In genomic region chr15:100636700-100637501, GRCm38 (mm10) we compare ENCODE assay signal across 8 mouse cellular contexts. TPM values are rescaled to one million over a fixed set of nuclear protein-coding genes. Genes with fewer than 3 reads are reported as not detected.
A peak's percentile ranks its signal among the peaks of the same experiment; 100 is the strongest.
DNase-seq lines count a peak whose midpoint lies in the region; ATAC-seq and TF ChIP-seq lines count a peak whose summit lies in the region.

Smagp (minus strand) TSS chr15:100636940.

- DNase-seq in ovary, postnatal 10 days (ENCODE audit: low spot score): peak; percentile 18
- DNase-seq in ovary, postnatal 14 days (ENCODE audit: low spot score): no peak
- DNase-seq in heart, postnatal 4 days: peak; percentile 71
- DNase-seq in limb, embryonic 11.5 days (ENCODE audit: low spot score): peak; percentile 56
- peak; percentile 45 for DNase-seq in urinary bladder, postnatal 25 days (ENCODE audit: low spot score)
- DNase-seq in frontal cortex, postnatal 25 days (ENCODE audit: low spot score in 2 of 2): no peak

- H3K27ac ChIP-seq in embryonic fibroblast, embryonic 13.5 days (ENCODE audit: insufficient read depth, low read length): no peak within 1 kb of the TSS
- H3K27ac ChIP-seq in limb, embryonic 11.5 days (replicated peaks; ENCODE audit: low read depth, low read length): no peak within 1 kb of the TSS
- H3K27ac ChIP-seq in midbrain, embryonic 12.5 days (replicated peaks): no peak within 1 kb of the TSS

- H3K4me1 ChIP-seq in embryonic fibroblast, embryonic 13.5 days (ENCODE audit: control insufficient read depth, insufficient read depth, low read length): peaks cover 6% of the 10 kb centered on the region
- peaks cover 13% of the 10 kb centered on the region for H3K4me1 ChIP-seq in limb, embryonic 11.5 days (ENCODE audit: control insufficient read depth, insufficient read depth, low read length)
- H3K4me1 ChIP-seq in midbrain, embryonic 12.5 days: peaks cover 13% of the 10 kb centered on the region

- H3K4me3 ChIP-seq in embryonic fibroblast, embryonic 13.5 days (ENCODE audit: insufficient read depth, low read length): peak within 1 kb of the TSS; percentile 46
- peak within 1 kb of the TSS; percentile 50 for H3K4me3 ChIP-seq in limb, embryonic 11.5 days (ENCODE audit: low read depth, low read length)
- H3K4me3 ChIP-seq in midbrain, embryonic 12.5 days: peak within 1 kb of the TSS; percentile 48

- H3K4me2 ChIP-seq in limb, embryonic 11.5 days (ENCODE audit: low read depth, severe bottlenecking): peak within 1 kb of the TSS; percentile 89
- peak within 1 kb of the TSS; percentile 75 for H3K4me2 ChIP-seq in midbrain, embryonic 12.5 days (replicated peaks)

- no peak for ATAC-seq in limb, embryonic 11.5 days (ENCODE audit: insufficient number of reproducible peaks, low FRiP score, low TSS enrichment, low read depth)
- no peak for ATAC-seq in midbrain, embryonic 12.5 days (ENCODE audit: low FRiP score, low read depth)

- peaks cover 43% of the 10 kb centered on the region for H3K27me3 ChIP-seq in limb, embryonic 11.5 days (ENCODE audit: control insufficient read depth, insufficient read depth, low read length)
- H3K27me3 ChIP-seq in midbrain, embryonic 12.5 days: peaks cover 78% of the 10 kb centered on the region

- no peaks in the 10 kb centered on the region for H3K9me3 ChIP-seq in limb, embryonic 11.5 days (ENCODE audit: control insufficient read depth, low read length)
- no peaks in the 10 kb centered on the region for H3K9me3 ChIP-seq in midbrain, embryonic 12.5 days

- no peak for TF ChIP-seq CTCF in embryonic fibroblast, embryonic 13.5 days (IDR thresholded peaks at IDR 0.05; ENCODE audit: borderline replicate concordance, insufficient read depth, low read length)

- H3K9ac ChIP-seq in limb, embryonic 11.5 days (ENCODE audit: low read length): peak within 1 kb of the TSS; percentile 47; the same call in 1 of the 2 replicates
- peak within 1 kb of the TSS; percentile 43; the same call in 1 of the 2 replicates for H3K9ac ChIP-seq in midbrain, embryonic 12.5 days (replicated peaks)

- under 1% methylated on average over 49 of the region's 77 CpGs for WGBS in limb, embryonic 11.5 days
- under 1% methylated on average over 76 of the region's 77 CpGs for WGBS in midbrain, embryonic 12.5 days

- no peak for TF ChIP-seq POLR2A in embryonic fibroblast, embryonic 13.5 days (IDR thresholded peaks at IDR 0.05; ENCODE audit: low read depth, low read length)

- H3K36me3 ChIP-seq in limb, embryonic 11.5 days (ENCODE audit: control insufficient read depth, insufficient read depth, low read length): no peaks in the 10 kb centered on the region
- H3K36me3 ChIP-seq in midbrain, embryonic 12.5 days: no peaks in the 10 kb centered on the region

RNA-seq across cellular contexts. Expression of gene Smagp, which starts in this region (rescaled TPM):
- not detected in 2 replicates for polyA plus RNA-seq in embryonic fibroblast, embryonic 13.5 days (2011; ENCODE audit: insufficient read length, low read depth, missing spikeins)
- 10 to 100 TPM; 21.6 to 22.6 TPM for total RNA-seq in heart, postnatal 4 days (2021)
- polyA plus RNA-seq in limb, embryonic 11.5 days (2014; fragmentation: Nextera tagmentation; extraction: Ambion mirVana): 4.7 and 5.4 TPM in 2 replicates
- polyA plus RNA-seq in midbrain, embryonic 12.5 days (2016; fragmentation: Nextera tagmentation; extraction: Ambion mirVana): 4.1 and 5.5 TPM in 2 replicates

Comparison
In these comparisons a context has a peak if more than half of its experiments do, and no peak if none do; other contexts are left out.
1. DNase-seq: peak in ovary, postnatal 10 days (single experiment), heart, postnatal 4 days (single experiment), limb, embryonic 11.5 days (single experiment) and urinary bladder, postnatal 25 days (single experiment); none in ovary, postnatal 14 days (single experiment) and frontal cortex, postnatal 25 days (0 of 2).
2. Peak in every context shown above with its lines, with median percentiles within 50 percentile points of each other: H3K4me3 ChIP-seq.